Mouse (Mus musculus): ENCODE data around the gene Lrfn5.

Gene Lrfn5

DNA sequence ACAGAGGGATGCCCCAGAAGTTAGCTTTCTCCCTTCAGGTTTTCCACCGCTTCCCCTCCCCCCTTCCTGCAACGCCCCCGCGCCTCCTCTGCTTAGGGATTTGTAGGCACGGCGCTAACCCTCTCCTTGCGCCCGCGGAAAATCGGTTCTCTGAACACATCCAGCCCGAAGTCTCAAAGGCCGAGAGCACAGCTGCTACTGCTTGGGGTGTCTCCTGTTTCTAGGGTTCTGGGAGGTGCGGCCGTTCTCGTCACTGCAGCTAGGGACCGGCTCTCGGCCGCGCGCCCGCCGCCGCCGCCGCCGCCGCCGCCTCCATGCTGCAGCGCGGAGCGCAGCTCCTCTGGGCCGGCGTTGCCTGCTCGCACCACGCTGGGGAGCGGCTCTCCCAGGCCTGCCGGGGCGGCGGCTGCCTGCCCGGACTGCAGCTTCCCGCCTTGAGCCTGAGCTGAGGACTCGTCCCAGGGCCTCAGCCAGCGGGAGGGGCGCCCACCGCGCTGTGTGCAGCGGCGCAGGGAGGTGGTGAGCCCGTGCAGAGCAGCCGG lies at the start of gene Lrfn5:
Lrfn5 (plus strand) TSS at position 322 of the 542 bp plus-strand sequence.
- DNase-seq, result no peak

DNA sequence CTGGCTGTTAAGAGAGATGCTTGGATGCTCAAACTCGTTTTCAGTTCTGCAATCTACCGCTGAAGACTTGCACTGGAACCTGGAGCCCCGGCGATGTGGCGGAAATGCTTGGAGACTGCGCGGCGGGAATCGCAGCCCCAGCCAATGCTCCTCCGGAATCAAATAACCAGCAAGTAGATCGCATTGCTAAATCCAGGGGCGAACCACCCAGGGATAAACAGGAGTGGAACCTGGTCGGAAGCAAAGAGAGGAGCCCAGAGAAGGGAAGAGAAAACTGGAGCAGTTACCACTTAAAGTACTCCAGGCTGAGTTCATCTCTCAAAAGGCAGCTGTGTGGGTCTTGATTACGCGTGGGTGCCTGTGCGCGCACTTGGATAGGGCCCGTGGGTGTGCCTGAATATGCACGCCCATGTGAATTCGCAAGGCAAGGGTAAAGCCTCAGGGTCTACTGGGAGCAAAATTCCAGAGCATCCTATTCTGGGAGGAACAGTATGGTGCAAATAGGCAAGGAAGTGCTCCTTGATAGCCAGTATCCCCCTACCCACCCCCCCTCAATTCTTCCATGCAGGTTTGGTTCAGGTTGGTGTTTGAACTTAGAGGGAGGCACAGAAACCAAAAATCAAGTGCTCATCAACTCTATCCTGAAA lies 1.3 kb upstream of the Lrfn5 start:
- DNase-seq, result no peak

DNA sequence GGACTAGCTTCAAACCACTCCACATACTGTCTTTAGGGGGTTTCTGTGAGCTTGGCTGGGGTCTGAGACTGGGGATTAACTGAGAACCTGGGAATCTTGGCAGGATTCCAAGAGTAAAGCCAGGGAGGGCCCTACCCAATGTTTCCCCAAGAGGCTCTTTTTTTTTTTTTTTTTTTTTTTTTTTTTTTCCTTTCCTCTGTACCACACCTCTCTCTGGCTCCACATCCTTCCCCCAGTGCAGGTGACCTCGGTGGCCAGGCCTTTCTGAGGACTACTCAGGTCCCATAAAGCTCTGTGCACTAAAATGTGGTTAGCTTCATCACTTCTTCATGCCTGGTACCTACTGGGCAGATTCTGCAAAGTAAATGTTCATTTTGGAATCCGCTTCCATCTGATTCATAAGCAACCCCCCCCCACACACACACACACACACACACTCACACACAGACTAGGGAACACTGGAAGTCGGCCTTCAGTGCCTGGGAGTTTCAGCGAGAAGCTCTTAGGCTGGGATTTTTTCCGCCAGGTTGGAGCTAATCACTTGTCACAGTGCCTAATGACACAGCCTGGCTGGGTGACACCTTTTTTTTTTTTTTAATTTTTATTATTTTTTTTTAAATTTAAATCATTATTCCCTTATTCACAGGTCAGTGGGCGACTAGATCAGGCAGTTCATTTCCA lies 662 bp upstream of the Lrfn5 start:
- no peak for DNase-seq

DNA sequence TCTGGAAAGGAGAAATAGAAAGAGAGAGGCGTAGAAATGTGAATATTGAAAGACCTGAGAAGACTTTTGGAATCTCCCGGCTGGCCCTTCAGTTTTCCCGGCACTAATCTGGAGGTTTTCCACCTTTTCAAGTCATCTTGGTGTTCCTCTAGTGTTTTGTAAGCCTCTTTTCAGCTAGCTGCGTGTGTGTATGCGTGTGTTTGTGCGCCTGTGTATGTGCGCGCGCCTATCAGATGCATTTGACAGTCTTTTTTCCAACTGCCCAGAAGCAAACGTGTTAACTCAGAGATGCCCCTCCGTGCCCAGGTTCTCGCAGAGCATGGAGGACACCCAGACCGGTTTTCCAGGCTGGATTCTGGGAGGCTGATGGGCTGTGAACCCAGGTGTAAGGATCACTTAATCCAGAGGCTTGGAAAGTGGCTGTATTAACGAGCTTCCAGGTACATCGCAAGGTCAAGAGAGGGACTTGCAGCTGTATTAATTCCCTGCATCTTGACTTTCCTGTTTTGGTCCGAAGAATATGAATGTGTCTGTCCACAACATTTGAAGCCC lies 757 bp downstream of the Lrfn5 start:
- DNase-seq, result no peak

DNA sequence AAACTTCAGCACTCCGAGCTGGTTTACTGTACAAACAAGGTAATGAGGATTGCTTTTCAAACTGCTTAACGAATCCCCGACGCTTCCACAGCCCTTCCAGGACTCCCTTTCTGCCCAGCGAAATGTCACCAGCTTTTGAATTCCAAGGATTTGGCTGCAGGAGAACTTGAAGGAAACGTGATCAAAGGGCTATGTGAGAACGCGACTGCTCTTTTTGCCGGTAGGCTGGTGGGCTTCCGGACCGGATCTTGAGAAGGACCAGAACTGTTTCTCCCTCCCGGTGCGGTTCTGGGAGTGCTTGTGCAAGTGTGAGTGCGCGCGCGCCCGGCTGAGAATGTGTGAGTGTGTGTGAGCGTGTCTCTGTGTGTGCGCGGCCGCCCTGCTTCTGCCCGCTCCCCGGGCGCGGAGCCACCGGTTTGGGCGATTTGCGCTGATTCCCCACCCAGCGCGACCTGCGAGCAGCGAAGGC lies 1.3 kb downstream of the Lrfn5 start:
- DNase-seq, result no peak

DNA sequence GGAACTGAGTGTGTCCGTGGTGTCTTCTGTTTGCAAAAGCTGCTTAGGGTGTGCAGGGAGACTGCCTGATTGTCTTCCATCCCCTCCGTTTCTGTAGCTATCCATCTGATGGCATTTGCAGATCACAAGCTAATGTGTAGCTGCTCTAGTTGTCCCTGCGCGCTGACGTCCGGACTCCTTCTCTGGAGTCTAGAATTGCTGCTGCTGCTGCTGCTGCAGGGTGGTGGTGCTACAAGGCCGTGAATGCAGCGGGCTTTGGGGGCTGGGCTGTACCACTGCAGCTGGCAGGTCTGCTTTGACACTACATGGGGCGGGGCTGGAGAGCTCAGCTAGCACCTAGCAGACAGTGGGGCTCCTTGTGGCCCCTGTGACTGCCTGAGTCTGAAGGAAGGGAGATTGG lies 3.2 kb downstream of the Lrfn5 start:
- DNase-seq, result no peak

DNA sequence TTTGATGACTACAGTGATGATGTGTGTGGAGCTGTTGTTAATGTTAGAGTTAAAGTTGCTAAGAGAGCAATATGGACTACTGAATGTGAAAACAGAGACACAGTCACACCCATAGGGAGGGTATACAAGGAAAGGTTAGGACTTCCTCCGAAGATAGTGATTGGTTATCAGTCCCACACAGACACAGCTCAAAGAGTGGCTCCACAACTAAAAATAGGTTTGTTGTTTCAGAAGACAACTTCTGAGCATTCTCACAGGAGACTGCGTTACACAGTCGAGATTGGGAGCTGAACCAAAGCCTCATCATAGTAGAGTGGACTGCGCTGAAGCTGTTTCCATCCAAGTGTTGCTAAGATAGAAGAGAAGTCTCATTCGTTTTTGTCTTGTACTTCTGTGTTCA lies 57.0 kb downstream of the Lrfn5 start:
- no peak for DNase-seq

DNA sequence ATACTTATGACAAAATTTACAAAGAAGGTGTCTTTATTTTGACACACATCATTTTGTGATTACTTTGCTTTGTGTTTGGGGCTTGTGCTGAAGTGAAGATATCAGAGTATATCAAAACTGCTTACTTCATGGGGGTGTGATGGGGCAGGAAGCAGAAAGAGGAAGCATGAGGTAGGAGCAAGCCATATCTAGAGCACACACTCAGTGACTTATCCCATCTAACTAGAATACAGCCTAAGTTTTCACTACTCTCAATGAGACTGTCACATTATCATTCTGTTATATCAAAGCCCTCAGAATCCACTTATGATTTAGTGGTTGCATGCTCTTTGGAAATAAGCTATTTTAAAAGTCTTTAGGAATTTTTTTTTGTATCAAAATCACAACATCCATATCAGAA lies 77.4 kb downstream of the Lrfn5 start:
- DNase-seq, result no peak

DNA sequence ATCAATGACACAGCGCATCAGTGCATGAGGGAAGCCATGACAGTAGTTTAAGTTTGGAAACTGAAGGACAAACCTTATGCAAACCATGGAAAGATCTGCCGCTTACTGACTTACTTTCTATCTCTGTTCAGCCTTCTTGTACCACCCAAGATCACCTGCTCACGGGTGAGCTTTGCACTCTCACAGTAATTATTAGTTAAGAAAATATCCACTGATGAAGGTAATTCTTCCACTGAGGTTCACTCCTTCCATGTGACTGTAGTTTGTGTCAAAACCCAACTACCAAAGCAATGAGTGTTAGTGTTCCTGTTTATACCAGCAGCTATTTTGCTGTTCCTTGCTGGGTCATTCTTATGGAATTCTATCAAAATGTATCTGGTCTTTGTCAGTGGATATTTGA lies 84.9 kb downstream of the Lrfn5 start:
- DNase-seq, result no peak

DNA sequence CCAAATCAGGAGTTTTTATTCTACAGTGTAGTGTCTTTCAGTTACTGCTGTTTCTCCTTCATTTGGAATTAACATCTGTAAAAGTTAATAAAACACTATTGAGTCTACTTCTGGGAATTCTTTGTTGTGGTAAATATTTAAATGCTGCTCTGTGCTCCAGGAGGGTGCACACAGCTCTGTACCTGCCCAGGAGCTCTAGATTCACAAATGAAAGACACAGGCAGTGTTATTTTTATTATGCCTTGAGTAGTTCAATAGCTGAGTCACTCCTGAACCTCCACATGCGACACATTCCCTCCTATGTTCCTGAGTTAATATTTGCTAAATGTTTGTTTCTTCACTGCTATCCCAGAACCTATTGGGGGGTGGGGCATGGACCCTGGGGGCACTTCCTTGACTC lies 87.1 kb downstream of the Lrfn5 start:
- DNase-seq, result no peak

DNA sequence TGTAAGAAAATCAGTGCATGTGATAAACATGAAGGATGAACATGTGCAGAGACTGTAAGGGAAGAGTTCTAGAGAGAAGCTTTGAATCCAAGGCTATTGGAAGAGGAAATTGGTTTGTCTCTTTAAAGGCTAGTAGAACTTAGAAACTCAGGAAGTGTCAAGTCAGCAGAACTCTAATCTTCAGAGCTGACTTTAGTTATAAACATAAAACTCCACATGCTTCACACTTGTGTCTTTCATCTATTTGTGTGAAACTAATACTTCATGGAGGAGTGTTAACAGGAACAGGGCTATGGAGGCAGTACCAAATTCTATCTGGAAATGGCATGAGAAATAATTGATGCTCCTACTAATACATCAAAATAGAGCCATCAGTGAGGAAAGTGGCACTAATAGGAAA lies 101.6 kb downstream of the Lrfn5 start:
- DNase-seq, result no peak

DNA sequence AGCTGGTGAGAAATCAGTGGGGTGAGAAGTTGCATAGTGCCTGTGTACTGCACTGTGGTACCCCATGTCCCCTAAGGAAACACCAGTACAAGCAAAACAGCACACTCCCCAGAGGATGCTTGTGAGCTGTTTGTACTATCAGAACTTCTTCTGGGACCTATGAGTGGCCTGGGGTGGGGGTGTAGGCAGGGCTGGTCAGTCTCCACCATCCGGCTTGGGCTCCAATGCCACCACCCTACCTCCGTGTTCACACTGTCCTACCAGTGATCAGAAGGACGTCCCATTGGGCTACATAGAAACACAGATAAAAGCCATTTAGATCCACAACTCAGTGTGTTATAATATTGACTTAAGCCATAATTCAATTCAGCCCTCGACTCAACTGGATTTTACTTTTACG lies 131.4 kb downstream of the Lrfn5 start:
- no peak for DNase-seq

DNA sequence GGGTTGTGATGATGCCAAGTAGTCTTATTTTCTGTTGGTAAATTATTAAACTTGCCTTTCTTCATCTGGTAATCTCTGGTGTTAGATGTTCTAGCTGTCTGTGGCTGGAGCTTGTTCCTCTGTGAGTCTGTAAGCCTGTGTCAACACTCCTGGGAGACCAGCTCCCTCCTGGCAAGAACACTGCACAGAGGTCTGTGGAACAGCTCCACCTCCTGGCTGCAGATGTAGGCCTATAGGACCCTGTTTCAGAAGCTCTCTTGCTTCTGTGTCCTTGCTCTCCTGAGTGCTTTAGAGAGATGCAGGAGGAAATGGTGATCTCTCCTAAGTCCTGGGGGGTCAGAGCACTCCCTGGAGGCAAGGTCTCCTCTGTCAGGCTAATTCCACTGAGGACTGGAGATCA lies 200.2 kb downstream of the Lrfn5 start:
- DNase-seq, result no peak

DNA sequence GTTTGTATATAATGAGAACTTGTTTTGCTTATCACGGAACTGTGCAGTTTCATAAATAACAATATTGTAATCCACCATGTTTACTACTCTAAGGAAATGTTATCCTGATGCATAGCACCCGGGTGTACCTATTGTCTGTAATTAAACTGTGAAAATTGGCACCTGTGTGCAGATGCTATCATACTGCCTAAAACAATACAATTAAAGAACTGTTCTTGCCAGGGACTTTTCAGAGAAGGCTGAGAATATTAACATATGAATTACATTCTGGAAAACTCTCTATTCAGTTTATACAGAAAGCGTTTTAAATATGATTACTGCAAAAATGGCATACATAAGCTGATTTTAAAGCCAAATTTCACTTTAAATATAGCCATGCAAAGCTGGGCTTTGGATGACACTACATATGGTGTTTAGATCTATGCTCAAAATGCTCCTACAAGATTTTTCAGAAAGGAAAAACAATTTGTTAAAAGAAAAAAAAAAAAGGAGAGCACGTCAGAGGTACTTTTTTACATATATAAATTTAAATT lies 284.2 kb downstream of the Lrfn5 start:
- DNase-seq, result no peak

DNA sequence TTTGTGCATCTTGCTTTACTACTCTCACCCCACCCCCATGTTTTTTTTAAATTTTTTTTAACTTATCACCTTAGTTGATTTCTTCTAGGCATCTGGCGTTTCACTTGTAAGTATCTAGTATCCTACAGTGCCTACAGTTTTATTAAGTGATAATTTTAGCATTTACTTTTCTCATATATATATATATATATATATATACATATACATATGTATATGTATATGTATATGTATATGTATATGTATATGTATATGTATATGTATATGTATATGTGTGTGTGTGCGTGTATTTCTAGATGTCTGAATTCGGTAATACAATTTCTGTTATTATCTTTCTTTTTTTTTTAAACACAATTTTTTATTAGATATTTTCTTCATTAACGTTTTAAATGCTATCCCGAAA lies 300.7 kb downstream of the Lrfn5 start:
- DNase-seq, result no peak

DNA sequence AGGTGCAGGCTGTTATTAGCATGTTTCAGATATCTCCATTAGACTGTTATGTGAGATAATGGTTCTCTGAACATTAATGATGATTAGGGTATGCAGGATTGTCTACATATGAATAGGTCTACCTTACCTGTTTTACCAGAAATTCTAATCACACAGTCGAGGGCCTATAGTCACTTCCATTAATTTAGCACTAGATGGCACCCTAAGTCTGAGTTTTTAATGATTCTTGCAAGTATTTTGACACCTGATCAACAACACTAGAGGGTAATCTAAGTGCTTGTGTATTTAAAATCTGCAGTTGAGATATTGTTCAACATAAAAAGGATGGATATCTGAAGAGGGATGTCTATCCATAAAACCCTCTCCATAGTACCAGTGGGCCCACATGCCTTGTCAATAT lies 303.4 kb downstream of the Lrfn5 start:
- no peak for DNase-seq

DNA sequence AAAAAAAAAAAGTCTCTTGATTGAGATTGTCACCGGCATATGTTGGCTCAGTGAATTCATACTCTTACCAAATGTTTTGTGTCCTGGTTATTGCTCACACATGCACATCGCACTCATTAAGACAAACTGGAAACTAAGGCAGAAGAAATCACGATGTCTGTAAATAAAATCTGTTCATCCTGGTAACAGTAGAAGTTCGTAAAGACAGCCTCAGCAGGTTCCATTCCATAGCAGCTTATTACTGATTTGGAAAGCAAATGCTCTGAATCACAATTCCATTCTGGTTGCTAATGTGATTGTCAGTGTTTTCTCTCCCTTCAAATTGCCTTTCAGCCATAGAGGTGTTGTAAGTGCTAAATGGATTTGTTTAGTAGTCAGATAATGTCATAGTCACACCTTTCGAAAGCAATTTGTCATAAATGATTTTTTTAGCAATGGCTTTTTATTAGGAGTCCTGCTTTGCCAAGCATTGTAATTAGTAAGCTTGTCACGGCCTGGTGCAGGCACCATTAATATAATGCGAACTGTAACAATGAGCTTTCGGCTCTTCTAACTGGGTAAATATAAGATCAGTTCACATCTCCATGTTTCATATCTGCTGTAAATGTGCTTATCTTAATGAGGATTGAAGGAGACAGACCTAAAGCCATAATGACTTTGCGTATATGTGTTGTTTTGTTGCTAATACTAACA lies 319.8 kb downstream of the Lrfn5 start:
- no peak for DNase-seq

DNA sequence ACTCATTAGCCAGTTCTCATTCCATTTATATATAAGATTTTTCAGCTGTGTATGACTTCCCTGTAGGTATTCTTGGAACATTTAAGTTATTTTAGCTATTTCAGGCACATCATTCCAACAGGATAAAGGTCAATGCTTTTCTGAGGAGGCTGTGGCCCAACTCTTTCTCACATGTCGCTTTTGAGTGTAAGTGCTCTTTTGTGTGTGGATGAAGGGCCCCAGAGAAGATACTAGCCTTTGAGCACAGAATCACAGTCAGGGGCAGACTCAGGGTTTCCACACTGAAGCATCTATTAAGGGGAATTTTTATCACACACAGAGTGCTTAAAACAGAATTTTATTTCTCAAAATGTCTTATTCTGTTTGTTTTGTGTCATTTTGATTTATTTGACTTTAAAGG lies 331.2 kb downstream of the Lrfn5 start:
- DNase-seq, result no peak
